Mouse (Mus musculus): ENCODE measurements around the gene Hipk1. TPM values are rescaled to one million over a fixed set of nuclear protein-coding genes. Genes with fewer than 3 reads are reported as not detected.

Gene Hipk1
- polyA plus RNA-seq, 1 experiment from 2014 or later: 15.9 TPM

- Histone ChIP-seq H3K9ac (ENCODE audit: low read length) (no peak overlapping the region), H3K9me3 (ENCODE audit: control insufficient read depth, low read length) (no peaks in the 10 kb centered on the region), H3K4me3 (ENCODE audit: low read depth, low read length) (no peak overlapping the region), H3K27ac (ENCODE audit: low read depth, low read length) (no peak overlapping the region), H3K4me2 (no peak overlapping the region), H3K4me1 (ENCODE audit: control insufficient read depth, insufficient read depth, low read length) (peaks cover 12% of the 10 kb centered on the region), H3K36me3 (ENCODE audit: control insufficient read depth, insufficient read depth, low read length) (no peaks in the 10 kb centered on the region), H3K27me3 (ENCODE audit: control insufficient read depth, insufficient read depth, low read length) (no peaks in the 10 kb centered on the region)
- ATAC-seq (ENCODE audit: low FRiP score): peak; percentile 58; the same call in 1 of the 2 replicates
- 51% methylated on average over 15 of the region's 15 CpGs for WGBS
- peak; percentile 91 for DNase-seq (ENCODE audit: low spot score, missing footprints)
Observed at GRCm38 (mm10) chr3:103716774-103717760, 74.3 kb downstream of the Hipk1 start.

- Histone ChIP-seq H3K27me3 (ENCODE audit: control insufficient read depth, insufficient read depth, low read length) (no peaks in the 10 kb centered on the region), H3K9me3 (ENCODE audit: control insufficient read depth, low read length) (no peaks in the 10 kb centered on the region), H3K9ac (ENCODE audit: low read length) (no peak overlapping the region), H3K4me1 (ENCODE audit: control insufficient read depth, insufficient read depth, low read length) (peaks cover 12% of the 10 kb centered on the region), H3K4me3 (ENCODE audit: low read depth, low read length) (no peak overlapping the region), H3K4me2 (peak overlapping the region; percentile 7; the same call in 1 of the 2 replicates), H3K36me3 (ENCODE audit: control insufficient read depth, insufficient read depth, low read length) (no peaks in the 10 kb centered on the region), H3K27ac (ENCODE audit: low read depth, low read length) (no peak overlapping the region; the same call in 1 of the 2 replicates)
- WGBS: 33% methylated on average over 11 of the region's 11 CpGs
- peak; percentile 94 for DNase-seq (ENCODE audit: low spot score, missing footprints)
- peak; percentile 86 for ATAC-seq (ENCODE audit: low FRiP score)
Observed at GRCm38 (mm10) chr3:103715762-103716693, 75.3 kb downstream of the Hipk1 start.

DNA sequence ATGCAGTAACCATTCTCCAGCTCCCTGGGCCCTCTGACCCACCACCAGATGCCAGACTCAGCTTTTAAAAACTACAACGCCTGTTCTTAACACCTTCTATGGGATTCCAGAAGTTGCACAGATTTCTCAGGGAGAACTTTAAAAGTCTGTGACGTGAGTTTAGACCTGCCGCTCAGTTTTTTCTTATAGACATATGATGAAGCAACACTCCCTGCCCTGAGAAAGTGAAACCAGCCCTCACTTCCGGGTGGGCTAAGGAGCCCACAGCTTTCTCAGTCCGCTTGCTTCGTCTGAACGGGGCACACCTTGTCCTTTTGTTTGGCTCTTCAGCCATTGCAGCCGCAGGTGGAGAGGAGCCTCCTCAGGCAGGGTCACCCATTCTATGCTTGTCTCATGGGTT is 76.4 kb downstream of the Hipk1 start:
- no peak for DNase-seq (ENCODE audit: low spot score, missing footprints)
- 82% methylated on average over 8 of the region's 8 CpGs for WGBS

DNA sequence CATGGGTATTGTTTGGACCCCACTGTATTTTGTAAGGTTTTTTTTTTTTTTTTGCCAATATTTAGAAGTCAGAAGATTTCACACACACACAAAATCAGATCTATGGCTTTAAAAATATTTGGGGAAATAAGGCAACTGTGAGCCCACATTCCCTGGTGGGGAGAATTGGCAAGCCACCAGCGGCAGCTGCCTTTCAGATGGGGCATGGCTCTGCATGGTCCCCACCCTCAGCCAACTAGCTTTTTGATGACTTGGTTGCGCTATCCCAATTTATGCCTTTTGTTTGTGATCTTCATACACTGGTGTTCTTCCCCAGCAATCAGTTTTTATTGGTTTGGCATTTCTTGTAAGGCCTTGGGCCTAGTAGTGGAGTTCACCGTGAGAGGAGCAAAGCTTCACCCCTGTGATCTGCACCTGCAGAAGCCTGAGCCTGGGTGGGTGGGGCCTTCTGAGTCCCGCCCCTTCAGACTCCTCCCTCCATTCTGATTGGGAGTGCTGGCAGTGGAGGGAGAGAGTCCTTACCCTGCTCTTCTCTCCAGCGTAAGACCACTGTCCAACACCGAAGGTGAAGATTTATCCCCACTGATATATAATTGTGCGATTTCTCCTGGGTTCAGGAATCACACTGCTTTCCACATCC is 77.0 kb downstream of the Hipk1 start:
- Histone ChIP-seq H3K27me3 (ENCODE audit: control insufficient read depth, insufficient read depth, low read length) (no peaks in the 10 kb centered on the region), H3K27ac (ENCODE audit: low read depth, low read length) (no peak overlapping the region), H3K9ac (ENCODE audit: low read length) (no peak overlapping the region), H3K4me1 (ENCODE audit: control insufficient read depth, insufficient read depth, low read length) (peaks cover 12% of the 10 kb centered on the region), H3K9me3 (ENCODE audit: control insufficient read depth, low read length) (no peaks in the 10 kb centered on the region), H3K4me2 (no peak overlapping the region), H3K4me3 (ENCODE audit: low read depth, low read length) (no peak overlapping the region), H3K36me3 (ENCODE audit: control insufficient read depth, insufficient read depth, low read length) (no peaks in the 10 kb centered on the region)
- WGBS: 71% methylated on average over 7 of the region's 7 CpGs
- ATAC-seq (ENCODE audit: low FRiP score) (no peak), DNase-seq (ENCODE audit: low spot score, missing footprints) (no peak)

More for the DNA sequence above, 76.4 kb downstream of the Hipk1 start:
- Histone ChIP-seq H3K4me2 (no peak overlapping the region), H3K36me3 (ENCODE audit: control insufficient read depth, insufficient read depth, low read length) (no peaks in the 10 kb centered on the region), H3K27me3 (ENCODE audit: control insufficient read depth, insufficient read depth, low read length) (no peaks in the 10 kb centered on the region), H3K9ac (ENCODE audit: low read length) (no peak overlapping the region), H3K27ac (ENCODE audit: low read depth, low read length) (no peak overlapping the region), H3K4me1 (ENCODE audit: control insufficient read depth, insufficient read depth, low read length) (peaks cover 12% of the 10 kb centered on the region), H3K9me3 (ENCODE audit: control insufficient read depth, low read length) (no peaks in the 10 kb centered on the region), H3K4me3 (ENCODE audit: low read depth, low read length) (no peak overlapping the region)
- no peak for ATAC-seq (ENCODE audit: low FRiP score)

- no peak overlapping the region for H3K9ac ChIP-seq (ENCODE audit: low read length)
- no peaks in the 10 kb centered on the region for H3K27me3 ChIP-seq (ENCODE audit: control insufficient read depth, insufficient read depth, low read length)
- no peak overlapping the region for H3K27ac ChIP-seq (ENCODE audit: low read depth, low read length)
- no peak for DNase-seq (ENCODE audit: low spot score, missing footprints)
- H3K9me3 ChIP-seq (ENCODE audit: control insufficient read depth, low read length): no peaks in the 10 kb centered on the region
- peaks cover 9% of the 10 kb centered on the region for H3K4me1 ChIP-seq (ENCODE audit: control insufficient read depth, insufficient read depth, low read length)
- ATAC-seq (ENCODE audit: low FRiP score): no peak
- no peaks in the 10 kb centered on the region for H3K36me3 ChIP-seq (ENCODE audit: control insufficient read depth, insufficient read depth, low read length)
- H3K4me2 ChIP-seq: no peak overlapping the region
- WGBS: 91% methylated on average over 4 of the region's 4 CpGs
- H3K4me3 ChIP-seq (ENCODE audit: low read depth, low read length): no peak overlapping the region
Observed at GRCm38 (mm10) chr3:103712196-103712595, 79.2 kb downstream of the Hipk1 start.

DNA sequence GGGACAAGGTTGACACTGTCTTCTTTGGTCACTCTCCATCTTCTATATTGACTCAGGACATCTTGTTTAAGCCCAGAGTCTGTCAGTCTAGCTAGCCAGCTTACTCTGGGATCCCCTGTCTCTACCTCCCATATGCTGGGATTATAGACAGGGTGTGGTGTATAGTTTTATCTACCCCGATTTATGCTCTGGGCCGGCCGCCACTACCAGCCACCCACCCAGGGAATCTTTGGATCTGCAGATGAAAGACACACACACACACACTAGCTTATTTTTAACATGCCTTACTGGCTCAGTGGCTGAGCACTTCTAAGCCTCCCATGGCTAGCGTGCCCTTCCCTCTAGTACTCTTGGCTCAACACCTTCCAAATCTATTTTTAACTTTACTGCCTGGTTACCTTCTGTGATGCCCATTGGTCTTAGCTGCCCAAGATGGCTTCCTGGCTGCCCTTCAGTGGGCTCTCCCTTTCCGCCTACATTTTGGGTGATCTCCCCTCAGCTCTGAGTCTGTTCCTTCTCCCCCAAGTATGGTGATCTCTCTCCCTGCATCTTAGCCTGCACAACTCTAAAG is 81.8 kb downstream of the Hipk1 start:
- WGBS: 97% methylated on average over 5 of the region's 5 CpGs
- Histone ChIP-seq H3K4me2 (no peak overlapping the region), H3K27ac (ENCODE audit: low read depth, low read length) (no peak overlapping the region), H3K4me3 (ENCODE audit: low read depth, low read length) (no peak overlapping the region), H3K9me3 (ENCODE audit: control insufficient read depth, low read length) (no peaks in the 10 kb centered on the region), H3K27me3 (ENCODE audit: control insufficient read depth, insufficient read depth, low read length) (no peaks in the 10 kb centered on the region), H3K4me1 (ENCODE audit: control insufficient read depth, insufficient read depth, low read length) (no peaks in the 10 kb centered on the region), H3K36me3 (ENCODE audit: control insufficient read depth, insufficient read depth, low read length) (no peaks in the 10 kb centered on the region), H3K9ac (ENCODE audit: low read length) (no peak overlapping the region)
- no peak for DNase-seq (ENCODE audit: low spot score, missing footprints)
- ATAC-seq (ENCODE audit: low FRiP score): no peak

DNA sequence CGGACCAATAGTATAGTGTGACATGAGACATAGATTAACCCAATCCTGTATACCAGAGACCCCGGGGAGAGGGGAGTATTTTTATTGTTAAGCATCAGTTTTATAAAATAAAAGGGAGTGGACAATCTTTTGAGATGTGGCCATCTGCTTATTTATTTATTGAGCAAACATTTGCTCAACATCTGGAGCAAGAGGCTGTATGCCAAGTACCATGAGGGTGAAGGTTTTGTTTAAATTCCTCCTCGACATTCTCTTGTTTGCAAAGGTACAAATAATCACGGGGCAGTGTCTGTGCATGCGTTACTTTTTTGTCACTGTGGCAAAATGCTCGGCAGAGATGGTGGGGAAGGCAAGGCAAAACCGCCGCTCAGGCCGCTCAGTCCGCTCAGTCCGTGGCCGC is 85.9 kb downstream of the Hipk1 start:
- 90% methylated on average over 12 of the region's 12 CpGs for WGBS
- ATAC-seq (ENCODE audit: low FRiP score): no peak
- Histone ChIP-seq H3K4me1 (ENCODE audit: control insufficient read depth, insufficient read depth, low read length) (no peaks in the 10 kb centered on the region), H3K4me2 (no peak overlapping the region), H3K36me3 (ENCODE audit: control insufficient read depth, insufficient read depth, low read length) (no peaks in the 10 kb centered on the region), H3K4me3 (ENCODE audit: low read depth, low read length) (no peak overlapping the region), H3K27ac (ENCODE audit: low read depth, low read length) (no peak overlapping the region), H3K9ac (ENCODE audit: low read length) (no peak overlapping the region), H3K9me3 (ENCODE audit: control insufficient read depth, low read length) (no peaks in the 10 kb centered on the region), H3K27me3 (ENCODE audit: control insufficient read depth, insufficient read depth, low read length) (no peaks in the 10 kb centered on the region)
- no peak for DNase-seq (ENCODE audit: low spot score, missing footprints)

DNA sequence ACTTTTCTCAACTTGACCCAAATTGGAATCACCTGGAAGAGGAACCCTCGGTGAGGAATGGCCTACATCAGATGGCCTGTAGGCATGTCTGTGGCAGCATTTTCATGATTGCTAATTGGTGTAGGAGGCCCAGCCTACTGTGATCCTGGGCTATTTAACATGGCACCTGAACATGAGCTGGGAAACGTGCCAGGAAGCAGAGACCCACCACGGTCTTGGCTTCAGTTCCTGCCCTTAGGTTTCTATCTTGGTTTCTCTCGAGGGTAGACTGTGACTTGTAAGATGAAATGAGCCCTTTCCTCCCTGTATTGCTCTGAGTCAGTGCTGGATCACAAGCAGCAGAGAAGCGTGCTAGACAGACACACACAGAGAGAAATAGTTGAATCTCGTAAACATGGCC is 86.7 kb downstream of the Hipk1 start:
- no peaks in the 10 kb centered on the region for H3K36me3 ChIP-seq (ENCODE audit: control insufficient read depth, insufficient read depth, low read length)

More for the DNA sequence above, 86.7 kb downstream of the Hipk1 start:
- Histone ChIP-seq H3K27me3 (ENCODE audit: control insufficient read depth, insufficient read depth, low read length) (no peaks in the 10 kb centered on the region), H3K4me1 (ENCODE audit: control insufficient read depth, insufficient read depth, low read length) (no peaks in the 10 kb centered on the region), H3K27ac (ENCODE audit: low read depth, low read length) (no peak overlapping the region), H3K4me3 (ENCODE audit: low read depth, low read length) (no peak overlapping the region), H3K4me2 (no peak overlapping the region), H3K9ac (ENCODE audit: low read length) (no peak overlapping the region), H3K9me3 (ENCODE audit: control insufficient read depth, low read length) (no peaks in the 10 kb centered on the region)
- 85% methylated on average over 6 of the region's 6 CpGs for WGBS
- ATAC-seq (ENCODE audit: low FRiP score): no peak
- DNase-seq (ENCODE audit: low spot score, missing footprints): no peak
